Mouse (Mus musculus) layer of hippocampus, adult 18-20 months (tissue): ENCODE measurements around the gene Cep164. TPM values are rescaled to one million over a fixed set of nuclear protein-coding genes. Genes with fewer than 3 reads are reported as not detected.

Experiments used
- DNase-seq, 2 experiments: peaks; one replicate each; pipeline ENCODE4 v3.0.0; 2022; ENCODE audit warnings: low spot score in 2 of 2
- total RNA-seq, 2 experiments: library from RNA; stranded (reverse); gene quantifications; 2 replicates each; pipeline ENCODE4 v1.2.3; 2021

Gene Cep164
- total RNA-seq, 2 experiments from 2014 or later = 11.3 to 13.2 TPM

DNA sequence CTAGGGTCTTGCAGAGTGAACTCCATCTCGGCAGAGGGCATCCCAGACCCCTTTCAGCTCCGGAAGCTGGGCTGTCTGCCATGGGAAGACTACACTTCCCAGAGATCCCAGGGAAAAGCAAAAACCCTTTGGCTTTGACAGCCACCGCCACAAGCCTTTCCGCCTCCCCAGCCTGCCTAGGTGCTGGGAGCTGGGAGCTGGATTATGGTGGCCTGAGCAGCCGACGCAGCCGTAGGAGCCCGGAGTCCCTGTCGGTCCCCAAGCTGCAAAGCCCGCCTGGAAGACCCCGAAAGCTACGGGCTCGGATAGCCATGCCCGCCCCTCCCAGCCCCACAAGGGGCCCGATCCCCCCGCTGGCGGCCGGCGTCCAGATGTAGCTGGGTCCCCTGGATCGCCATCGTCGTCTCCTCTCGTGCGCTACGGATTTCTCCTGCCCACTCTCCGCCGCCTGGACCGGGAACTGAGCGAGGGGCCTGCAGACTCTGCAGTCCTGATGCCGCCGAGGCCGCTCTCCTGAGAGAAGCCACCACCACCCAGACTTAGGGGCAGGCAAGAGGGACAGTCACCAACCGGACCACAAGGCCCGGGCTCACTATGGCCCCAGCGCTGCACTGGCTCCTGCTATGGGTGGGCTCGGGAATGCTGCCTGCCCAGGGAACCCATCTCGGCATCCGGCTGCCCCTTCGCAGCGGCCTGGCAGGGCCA, 10.1 kb upstream of the Cep164 start, which contains the start of gene Bace1:
TSS of gene Bace1 (plus strand) at position 147 of the 705 bp plus-strand sequence.
- DNase-seq = peak; percentile 88 to 93

DNA sequence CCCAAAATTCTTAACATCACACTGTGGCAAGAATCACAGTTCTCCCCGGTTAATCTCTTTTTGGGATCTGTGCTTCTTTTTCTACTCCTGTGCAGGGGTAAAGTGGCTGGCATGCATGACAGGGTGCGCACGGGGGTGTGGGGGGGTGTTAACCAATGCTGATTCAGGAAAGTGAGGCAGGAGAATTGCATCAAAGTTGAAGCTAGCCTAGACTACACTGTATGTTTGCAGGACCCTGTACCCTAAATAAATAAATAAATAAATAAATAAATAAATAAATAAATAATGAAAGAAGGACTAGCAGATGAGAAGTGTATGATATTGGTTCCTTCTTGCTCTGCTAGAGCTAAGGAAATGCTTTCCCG, 9.6 kb upstream of the Cep164 start:
- DNase-seq = no peak

DNA sequence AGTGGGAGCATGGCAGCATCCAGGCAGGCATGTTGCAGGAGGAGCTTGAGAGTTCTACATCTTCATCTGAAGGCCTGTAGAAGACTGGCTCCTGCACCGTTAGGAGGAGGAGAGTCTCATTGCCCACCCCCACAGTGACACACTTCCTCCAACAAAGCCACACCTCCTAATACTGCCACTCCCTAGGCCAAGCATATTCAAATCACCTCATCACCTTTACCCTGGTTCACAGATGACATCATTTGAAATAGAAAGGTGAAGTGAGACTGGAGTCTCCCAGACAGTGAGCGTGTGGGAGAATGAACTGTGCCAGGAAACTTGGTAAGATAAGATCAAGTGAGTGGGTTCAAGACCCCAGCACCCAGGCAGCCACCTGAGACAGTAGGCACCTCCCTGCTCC, 5.0 kb upstream of the Cep164 start:
- DNase-seq = no peak

DNA sequence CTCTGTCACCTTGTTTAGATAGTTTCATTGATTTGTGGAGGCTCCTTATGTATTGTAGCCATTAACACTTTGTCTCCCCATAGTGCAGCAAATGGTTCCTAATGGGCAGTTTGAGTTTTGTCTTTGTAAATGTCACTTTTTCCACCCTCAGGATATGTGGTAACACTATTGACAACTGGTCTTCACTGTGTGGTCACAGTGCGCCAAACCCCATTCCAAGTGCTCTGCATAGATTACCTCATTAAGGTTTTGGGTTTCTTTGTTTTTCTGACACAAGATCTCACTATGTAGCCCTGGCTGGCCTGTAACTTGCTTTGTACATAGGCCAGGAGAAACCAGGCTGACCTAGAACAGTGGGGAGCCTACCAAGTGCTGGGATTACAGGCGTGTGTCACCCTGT, 4.4 kb upstream of the Cep164 start:
- no peak for DNase-seq

DNA sequence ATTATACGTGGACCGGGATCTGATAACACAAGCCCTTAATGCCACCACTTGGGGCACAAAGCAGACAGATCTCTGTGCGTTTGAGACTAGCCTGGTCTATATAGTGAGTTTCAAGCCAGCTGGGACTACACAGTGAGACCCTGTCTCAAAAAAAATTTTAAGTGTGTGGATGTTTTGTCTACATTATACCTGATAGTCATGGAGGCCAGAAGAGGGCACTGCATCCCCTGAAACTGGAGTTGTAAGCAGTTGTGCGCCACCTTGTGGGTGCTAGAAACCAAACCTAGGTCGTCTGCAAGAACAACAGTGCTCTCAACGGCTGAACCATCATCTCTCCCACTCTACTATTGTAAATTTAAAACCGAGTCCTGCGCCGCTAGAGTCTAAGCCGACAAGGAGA, 616 bp upstream of the Cep164 start:
- DNase-seq = peak in 1 of 2 experiments; percentile 82

DNA sequence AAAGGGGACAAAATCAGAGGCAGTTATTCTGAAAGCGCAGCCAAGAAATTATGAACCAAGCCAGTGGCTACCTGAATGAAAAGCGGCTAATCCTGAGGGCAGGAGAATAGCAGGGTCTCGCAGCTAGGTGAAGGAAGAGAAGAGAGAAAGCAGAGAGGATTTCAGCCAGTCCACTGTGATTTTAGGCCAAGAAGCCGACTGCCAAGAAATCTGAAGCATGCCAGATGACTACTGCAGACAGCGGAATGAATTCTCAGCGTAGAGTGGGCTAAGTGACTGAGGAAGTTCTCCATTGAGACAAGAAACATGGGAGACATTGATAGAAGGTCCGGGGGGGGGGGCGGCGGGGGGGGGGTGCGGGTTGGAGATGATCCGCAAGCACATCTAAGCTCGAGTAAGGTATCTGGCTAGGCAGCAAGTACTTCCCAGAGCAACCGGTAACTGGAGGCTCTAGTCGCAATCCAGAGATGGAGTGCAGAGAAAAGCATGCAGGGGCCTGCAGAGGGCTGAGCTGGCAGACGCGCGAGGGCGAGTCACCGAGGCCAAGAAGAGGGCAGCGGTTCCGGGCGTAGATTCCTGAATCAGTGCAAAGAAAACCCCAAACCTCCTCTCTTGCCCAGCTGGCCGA, 714 bp downstream of the Cep164 start:
- DNase-seq = no peak

DNA sequence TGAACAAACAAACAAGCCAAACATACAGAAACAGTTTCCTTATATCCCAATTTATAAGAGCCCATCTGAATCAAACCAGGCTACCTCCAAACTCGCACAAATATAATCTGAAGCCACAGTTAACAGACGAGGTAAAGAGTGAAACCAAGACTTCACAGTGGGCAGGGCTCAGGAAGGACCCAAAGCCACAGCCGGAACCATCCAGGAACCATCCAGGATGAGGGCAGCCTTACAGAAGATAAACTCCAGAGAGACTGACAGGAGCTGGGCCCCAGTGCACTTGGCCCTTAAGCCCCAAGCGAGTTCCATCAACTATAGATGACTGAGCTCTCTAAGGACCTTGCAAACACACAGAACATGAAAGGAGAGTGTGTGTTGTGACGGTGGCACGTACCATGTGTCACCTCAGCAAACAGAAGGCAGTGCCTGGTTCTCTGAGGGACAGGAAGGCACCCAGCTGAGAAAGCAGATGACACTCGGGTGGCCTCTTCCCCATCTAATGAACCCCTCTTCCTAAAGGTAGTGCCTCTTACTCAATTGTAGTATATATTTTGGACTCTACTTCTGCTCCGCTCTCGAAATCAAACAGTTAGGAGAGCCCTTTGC, 10.0 kb downstream of the Cep164 start:
- no peak for DNase-seq

DNA sequence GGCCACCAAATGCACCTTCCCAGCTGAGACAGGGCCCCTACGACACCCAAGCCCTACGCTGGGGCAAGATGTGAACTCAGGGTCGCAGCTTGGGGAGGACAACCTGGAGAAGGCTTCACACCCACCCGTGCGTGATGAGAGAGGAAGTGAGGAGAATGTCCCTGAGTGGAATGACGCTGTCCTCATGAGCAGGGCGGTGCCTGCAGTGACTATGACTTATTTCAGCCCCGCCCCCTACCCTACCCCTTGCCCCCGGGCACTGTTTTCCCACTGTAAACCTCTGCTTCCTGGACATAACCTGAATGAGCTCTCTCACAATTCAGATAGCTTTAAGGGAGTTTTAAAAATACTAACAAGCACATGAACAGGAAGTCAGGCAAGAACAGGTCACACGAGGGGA, 13.0 kb downstream of the Cep164 start:
- no peak for DNase-seq

DNA sequence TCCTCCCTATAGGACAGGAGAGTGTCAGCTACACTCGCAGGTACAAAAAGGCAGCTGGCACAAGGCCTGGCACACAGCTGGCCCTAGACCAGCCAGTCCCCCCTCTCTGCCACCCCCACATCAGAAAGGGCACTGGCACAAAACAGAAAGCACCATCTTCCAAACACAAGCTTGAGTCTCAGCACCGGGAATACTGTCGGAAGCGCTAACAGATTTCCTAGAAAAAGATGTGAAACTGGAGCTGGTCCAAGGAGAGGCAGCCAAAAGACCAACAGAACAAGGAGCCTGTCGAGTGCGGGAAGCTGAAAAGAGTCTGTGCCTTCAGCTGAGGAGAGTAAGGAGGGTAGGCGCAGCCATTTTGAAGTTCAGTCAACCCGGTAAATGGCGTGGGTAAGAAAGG, 13.4 kb downstream of the Cep164 start:
- DNase-seq = peak; percentile 28 to 57

DNA sequence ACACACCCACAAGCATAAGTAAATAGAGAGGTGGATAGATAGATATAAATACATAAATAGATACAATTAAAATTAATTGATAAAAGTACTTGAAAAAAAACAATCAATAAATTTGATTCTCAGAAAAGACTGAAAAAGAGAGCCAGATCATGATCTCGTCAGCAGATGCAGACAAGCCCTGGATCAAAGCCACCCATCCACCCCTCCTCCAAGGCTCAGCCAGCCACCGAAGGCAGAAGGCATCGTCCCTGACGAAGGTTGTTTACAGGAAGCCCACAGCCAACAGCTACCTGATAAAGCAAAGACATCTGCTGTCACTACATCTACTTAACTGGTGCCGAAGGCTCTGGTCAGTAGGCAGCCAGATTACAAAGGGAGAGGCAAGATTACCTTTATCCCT, 16.5 kb downstream of the Cep164 start:
- no peak for DNase-seq

DNA sequence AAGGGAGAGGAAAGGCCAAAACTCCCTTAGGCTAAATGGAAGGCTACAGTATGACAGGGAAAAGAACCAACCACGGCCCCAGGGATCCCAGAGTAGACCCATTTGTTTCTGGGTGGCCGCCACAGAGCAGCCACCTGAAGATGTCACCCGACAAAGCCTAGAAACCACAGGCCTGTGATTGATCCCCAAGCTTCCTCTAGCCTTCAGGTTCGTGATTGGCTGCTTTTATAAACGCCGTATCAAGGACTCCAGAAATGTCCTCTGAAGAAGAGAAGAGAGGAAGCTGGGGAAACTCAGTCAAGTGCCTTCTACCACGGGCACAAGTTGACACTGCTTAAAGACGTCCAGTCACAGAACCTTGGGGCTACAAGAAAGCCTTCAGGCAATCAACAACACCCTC, 20.7 kb downstream of the Cep164 start:
- DNase-seq = no peak

DNA sequence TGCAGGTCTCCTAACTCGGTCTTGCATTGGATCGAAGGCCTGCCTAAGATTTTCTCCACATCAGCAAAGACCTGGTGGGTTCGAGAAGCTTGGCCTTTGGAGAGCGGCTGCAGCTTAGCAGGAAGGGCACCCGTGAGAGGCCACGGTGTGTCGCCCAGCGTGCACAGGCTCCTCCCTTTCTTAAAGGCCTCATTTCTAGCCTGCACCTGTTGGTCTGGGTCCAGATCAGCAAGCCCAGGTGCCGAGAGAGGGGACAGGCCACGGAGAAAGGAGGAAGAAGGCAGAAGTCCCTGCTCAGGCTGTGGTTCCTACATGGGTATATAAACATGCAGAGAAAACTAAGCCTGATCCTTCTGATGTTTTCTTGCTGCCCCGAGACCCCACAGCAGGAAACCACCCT, 21.2 kb downstream of the Cep164 start:
- no peak for DNase-seq

DNA sequence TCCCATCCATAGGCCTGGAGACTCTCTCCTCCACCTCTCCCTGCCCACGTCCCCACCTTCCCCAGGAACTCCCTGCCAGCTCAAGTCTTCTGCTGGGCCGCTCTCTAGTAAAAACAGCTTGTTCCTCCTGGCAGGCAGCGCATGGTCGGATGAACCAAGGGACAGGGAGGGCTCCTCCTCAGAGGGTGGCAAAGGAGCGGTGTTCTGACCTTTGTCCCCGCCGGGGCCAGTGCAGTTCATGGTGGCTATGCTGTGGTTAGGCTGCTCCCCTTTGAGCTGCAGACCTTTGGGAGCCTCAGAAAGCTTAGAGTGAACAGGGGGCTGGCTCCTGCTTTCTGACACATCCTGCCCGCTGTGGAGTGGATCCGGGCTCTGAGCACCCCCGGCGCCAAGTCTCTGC, 21.6 kb downstream of the Cep164 start:
- no peak for DNase-seq

DNA sequence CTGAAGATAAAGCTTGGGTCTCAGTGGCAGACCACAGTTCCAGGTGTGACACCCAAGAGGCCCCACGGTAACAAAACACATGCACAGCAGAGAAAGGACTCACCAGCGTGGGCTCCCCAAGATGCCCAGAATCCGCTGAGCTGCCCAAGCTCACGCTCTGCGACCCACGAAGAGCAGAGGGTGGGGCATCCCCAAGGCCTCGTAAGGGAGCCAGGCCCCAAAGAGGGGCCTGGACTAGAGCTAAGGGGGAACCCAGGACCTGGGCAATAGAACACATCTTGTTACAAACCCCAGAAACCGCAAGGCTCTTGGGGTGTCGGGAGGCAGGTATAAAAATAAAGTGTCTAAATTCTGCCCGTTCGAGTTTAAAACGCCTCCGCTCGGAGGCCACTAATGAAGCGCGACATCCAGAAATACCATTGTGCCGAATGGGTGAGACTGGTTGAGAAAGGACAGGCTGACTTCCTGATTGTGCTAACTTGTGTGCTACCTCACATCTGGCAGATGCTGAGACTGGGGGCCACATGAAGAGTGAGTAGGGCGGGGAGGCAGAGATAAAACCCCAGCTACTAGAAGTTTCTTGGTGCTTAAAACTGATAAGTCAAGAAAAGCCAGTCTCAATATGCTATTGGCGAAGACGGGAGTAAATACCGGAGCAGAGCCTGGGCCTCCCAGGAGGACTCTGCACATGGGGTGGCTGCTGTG, 25.3 kb downstream of the Cep164 start:
- no peak for DNase-seq

DNA sequence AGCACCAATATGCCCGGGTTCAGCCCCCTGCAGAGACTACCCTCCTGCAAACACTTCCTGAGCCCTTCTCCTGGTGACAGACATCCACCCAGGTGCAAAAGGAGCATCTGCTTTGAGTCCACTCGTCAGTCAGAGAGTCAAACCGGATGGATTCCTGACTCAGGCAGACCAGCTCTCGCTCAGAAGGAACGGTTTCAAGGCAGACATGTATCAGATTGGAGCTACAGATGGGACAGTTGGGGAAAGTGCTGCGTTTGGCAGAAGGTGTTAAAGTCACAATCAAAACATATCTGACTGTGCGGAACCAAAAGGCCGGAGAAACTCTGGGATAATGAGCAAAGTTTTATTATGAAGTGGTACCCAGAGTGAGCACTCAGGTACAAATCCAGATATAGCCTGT, 29.1 kb downstream of the Cep164 start:
- peak; percentile 33 to 80 for DNase-seq

DNA sequence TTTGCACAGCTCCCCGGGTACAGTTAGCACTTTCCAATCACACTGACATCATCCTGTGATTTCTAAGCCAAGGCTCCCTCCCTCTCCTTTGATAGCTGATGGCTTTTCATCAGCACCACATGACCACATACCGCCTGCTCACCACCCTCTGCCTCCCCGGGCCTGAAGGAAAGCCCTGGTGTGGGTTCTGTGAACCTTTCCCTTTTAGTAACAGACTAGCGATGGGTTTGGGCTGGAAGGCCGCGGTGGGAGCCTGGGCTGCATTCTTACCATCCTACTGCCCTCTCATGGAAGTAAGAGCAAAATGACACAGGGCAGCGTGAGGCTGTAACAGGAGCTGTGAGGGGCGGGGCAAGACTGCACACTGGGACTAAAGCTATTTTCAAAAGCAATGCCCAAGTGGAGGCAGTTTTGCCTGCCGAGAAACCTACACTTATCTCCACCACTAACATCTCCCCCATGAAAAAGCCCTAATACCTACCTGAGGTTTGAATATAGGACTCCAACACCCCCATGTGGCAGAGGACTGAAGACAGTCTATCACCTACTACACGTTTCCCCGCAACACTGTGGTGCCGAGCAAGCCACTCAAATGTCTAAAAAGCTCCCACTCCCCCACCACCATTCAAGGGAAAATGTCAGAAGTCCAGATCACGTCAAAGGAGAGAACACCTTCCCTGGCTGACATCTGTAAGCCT, 29.9 kb downstream of the Cep164 start:
- peak; percentile 30 to 75 for DNase-seq

DNA sequence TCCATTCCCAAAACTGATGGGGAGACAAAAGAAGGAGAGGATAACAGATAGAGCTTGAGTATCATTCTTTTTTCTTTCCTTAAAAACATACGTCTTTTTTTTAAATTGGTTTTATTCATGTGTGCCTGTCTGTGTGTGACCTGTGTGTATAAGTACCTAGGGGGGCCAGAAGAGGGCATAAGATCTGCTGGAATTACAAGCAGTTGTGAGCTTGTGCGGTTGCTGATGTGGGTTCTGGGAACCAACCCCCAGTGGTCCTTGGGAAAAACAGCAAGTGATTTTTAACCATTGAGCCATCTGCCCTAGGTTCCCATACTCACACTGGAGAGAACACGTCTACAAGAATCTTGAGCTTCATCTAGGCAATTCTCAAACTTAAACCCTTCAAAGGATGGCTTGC, 31.2 kb downstream of the Cep164 start:
- DNase-seq = no peak

DNA sequence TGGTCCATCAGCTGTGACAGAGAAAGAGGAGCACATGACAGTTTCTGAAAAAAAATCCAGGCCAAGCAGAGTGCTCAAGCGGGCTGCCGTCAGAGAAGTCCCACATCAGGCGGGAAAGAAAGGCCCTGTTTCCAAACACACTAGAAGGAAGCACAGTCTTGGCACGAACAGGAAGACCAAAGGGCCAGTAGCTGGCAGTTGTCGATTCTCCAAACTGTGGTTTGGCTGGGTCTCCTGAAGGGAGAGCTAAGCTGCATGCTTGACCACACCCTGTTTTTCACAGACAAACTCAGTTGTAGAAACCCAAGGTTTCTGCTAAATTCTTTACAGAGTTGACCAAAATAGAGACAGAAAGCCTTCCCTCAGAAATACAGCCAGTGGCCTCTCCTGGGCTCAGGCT, 32.8 kb downstream of the Cep164 start:
- DNase-seq = no peak

DNA sequence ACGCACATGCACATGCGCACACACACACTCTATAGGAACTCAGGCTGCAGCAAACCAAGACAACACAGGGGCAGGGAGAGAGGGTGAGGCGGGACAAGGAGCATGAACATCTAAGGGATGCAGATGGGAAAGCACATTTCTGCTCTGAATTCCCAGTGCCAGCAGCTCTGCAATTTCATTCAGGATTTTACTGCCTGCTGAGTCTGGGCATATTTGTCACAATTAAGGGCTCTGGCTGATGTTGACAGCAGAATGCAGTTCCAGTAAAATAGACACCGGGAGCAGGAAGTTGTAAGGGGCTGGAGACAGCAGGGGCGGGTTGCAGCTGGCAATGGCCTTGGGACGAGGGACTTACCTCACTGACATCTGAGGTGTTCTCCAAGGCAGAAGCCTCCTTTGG, 34.8 kb downstream of the Cep164 start:
- no peak for DNase-seq

DNA sequence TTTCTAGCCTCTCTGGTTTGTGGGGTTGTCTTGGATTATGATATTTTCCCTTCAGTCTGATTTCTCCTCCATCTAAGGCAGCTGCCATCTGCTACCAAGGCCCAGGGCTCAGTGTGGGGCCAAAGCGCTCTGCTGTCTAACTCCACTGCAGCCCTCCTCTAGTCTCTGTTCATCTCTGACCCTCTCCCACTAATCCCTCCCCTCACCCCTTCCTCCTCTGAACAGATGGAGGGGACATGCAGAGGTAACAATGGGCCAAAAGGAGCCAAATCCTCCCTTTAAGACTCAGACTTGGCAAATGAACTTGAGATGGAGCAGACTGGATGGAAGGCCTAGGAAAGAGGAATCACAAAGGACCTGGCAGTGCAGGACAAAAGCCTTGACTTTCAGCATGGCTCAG, 36.3 kb downstream of the Cep164 start:
- no peak for DNase-seq

DNA sequence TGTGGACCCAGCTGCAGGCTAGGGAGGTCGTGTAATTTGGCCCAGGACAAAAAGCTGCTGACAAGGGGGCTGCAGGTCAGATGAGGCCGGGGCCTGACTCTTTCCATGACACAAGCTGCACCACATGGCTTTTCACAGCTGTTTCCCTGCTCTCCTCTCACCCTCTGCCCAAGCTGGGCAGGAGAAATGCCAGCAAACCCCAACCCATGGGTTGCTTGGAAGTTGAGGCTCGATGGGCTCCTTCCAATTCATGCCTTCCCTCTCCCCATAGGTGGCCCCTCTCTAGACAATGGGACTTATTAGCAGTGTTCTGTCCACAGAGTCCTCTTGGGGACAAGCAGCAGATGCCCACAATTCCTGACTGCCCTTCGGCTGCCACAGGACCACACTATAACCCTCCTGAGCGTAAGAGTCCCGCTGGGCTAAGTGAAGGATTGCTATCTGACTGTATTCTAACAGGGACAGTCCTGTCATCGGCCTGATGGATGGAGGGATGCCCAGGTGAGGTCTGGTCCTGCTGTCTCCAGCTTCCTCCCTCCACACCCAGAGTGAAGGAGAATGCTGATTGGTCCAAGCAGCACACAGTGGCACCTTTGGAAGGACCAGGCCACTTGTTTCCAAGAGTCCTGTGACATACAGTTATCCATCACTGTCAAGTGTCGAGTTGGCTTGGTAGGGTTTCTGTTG, 36.9 kb downstream of the Cep164 start:
- DNase-seq = no peak
